Mouse (Mus musculus) activated CD4-positive, CD25-positive, alpha-beta regulatory T cell, adult 4 months (primary cell): ENCODE measurements around the gene Rd3l. TPM values are rescaled to one million over a fixed set of nuclear protein-coding genes. Genes with fewer than 3 reads are reported as not detected.

Source experiments
- ATAC-seq: one replicate; pipeline ENCODE4 v1.8.0; 2017
- polyA plus RNA-seq, 2 experiments: library from polyadenylated mRNA; unstranded; fragments of 100-300 nt; shearing (Covaris generic); gene quantifications; one replicate each; pipeline ENCODE4 v1.2.1; 2017

Rd3l gene
- polyA plus RNA-seq, 2 experiments from 2014 or later, result not detected

GRCm38 (mm10) chr12:111963339-111963738, 17.8 kb downstream of the Rd3l start:
- no peak for ATAC-seq

GRCm38 (mm10) chr12:111958101-111958865, 22.8 kb downstream of the Rd3l start:
- peak; percentile 59 for ATAC-seq

- ATAC-seq, result no peak
Measured at GRCm38 (mm10) chr12:111956173-111956572, 24.9 kb downstream of the Rd3l start.

- no peak for ATAC-seq
Measured at GRCm38 (mm10) chr12:111951701-111952100, 29.4 kb downstream of the Rd3l start.

GRCm38 (mm10) chr12:111950486-111950885, 30.6 kb downstream of the Rd3l start:
- no peak for ATAC-seq

GRCm38 (mm10) chr12:111946716-111947115, 34.4 kb downstream of the Rd3l start:
- ATAC-seq, result peak; percentile 47

GRCm38 (mm10) chr12:111945765-111946655, 35.1 kb downstream of the Rd3l start:
- peak; percentile 37 for ATAC-seq

- ATAC-seq, result no peak
Measured at GRCm38 (mm10) chr12:111945115-111945514, 36.0 kb downstream of the Rd3l start.

- ATAC-seq, result peak; percentile 54
Measured at GRCm38 (mm10) chr12:111944065-111944987, 36.8 kb downstream of the Rd3l start.

GRCm38 (mm10) chr12:111943421-111944064, 37.6 kb downstream of the Rd3l start:
- no peak for ATAC-seq

GRCm38 (mm10) chr12:111938623-111939177, 42.4 kb downstream of the Rd3l start:
- no peak for ATAC-seq

- ATAC-seq, result no peak
Measured at GRCm38 (mm10) chr12:111936706-111937550, 44.2 kb downstream of the Rd3l start.

- no peak for ATAC-seq
Measured at GRCm38 (mm10) chr12:111933971-111934370, 47.1 kb downstream of the Rd3l start.

- no peak for ATAC-seq
Measured at GRCm38 (mm10) chr12:111933032-111933704, 47.9 kb downstream of the Rd3l start.

GRCm38 (mm10) chr12:111932513-111932912, 48.6 kb downstream of the Rd3l start:
- no peak for ATAC-seq

- ATAC-seq, result no peak
Measured at GRCm38 (mm10) chr12:111931411-111932025, 49.6 kb downstream of the Rd3l start.
